Mouse (Mus musculus) CH12.LX (cell line): Measurements from ENCODE around the gene Cd33. TPM values are rescaled to one million over a fixed set of nuclear protein-coding genes. Genes with fewer than 3 reads are reported as not detected.

Experiments
- DNase-seq: peaks from one replicate; pipeline ENCODE4 v3.0.0-alpha.2; 2013; ENCODE audit errors: extremely low read depth
- H3K27ac ChIP-seq: 2 replicates; pipeline ENCODE4 v1.5.1; 2012; ENCODE audit warnings: low read depth, mild to moderate bottlenecking, control low read depth, moderate library complexity; ENCODE audit not compliant: insufficient read depth
- H3K27me3 ChIP-seq: replicated peaks from 2 replicates; pipeline ENCODE3; 2012; ENCODE audit warnings: inconsistent platforms
- H3K36me3 ChIP-seq, 2 experiments: replicated peaks in 1 of 2; 2 replicates each; pipeline versions ENCODE3 to v1.6.1; 2012; ENCODE audit warnings: inconsistent platforms in 1 of 2, low read length in 1 of 2, mild to moderate bottlenecking in 1 of 2, mixed read lengths in 1 of 2, moderate library complexity in 1 of 2; ENCODE audit not compliant: control insufficient read depth in 1 of 2, insufficient read depth in 1 of 2
- H3K4me1 ChIP-seq, 2 experiments: 2 replicates each; pipeline ENCODE4 v1.6.1; 2012; ENCODE audit warnings: inconsistent platforms in 1 of 2, moderate library complexity in 1 of 2; ENCODE audit not compliant: insufficient read depth in 2 of 2, control insufficient read depth in 1 of 2
- H3K4me2 ChIP-seq: 2 replicates; pipeline ENCODE4 v1.6.1; 2012; ENCODE audit warnings: low read depth, mild to moderate bottlenecking, control low read depth; ENCODE audit not compliant: poor library complexity, insufficient read depth, severe bottlenecking
- H3K4me3 ChIP-seq, 3 experiments: fragments of 150-350 bp in 1 of 3; sonication (generic) in 1 of 3; replicated peaks in 1 of 3; 2 replicates each; pipeline versions ENCODE3 to v1.5.1; 2011 to 2012; ENCODE audit warnings: low read depth in 2 of 3, low read length in 2 of 3, mild to moderate bottlenecking in 2 of 3, moderate library complexity in 2 of 3, control low read depth in 1 of 3, improper control_type of control experiment in 1 of 3, inconsistent platforms in 1 of 3, mixed read lengths in 1 of 3; ENCODE audit not compliant: poor library complexity in 1 of 3
- H3K79me2 ChIP-seq: replicated peaks from 2 replicates; pipeline ENCODE4 v1.6.1; 2012; ENCODE audit warnings: mild to moderate bottlenecking, moderate library complexity; ENCODE audit not compliant: control insufficient read depth, poor library complexity, insufficient read depth, severe bottlenecking; ENCODE audit errors: extremely low read depth
- H3K9ac ChIP-seq: 2 replicates; pipeline ENCODE4 v1.6.1; 2012; ENCODE audit warnings: low read depth, mild to moderate bottlenecking, control low read depth, moderate library complexity; ENCODE audit not compliant: insufficient read depth
- H3K9me3 ChIP-seq: replicated peaks from 2 replicates; pipeline ENCODE3; 2012; ENCODE audit warnings: low read length, inconsistent platforms, mixed read lengths
- CHD1 ChIP-seq: IDR thresholded peaks from 2 replicates; pipeline ENCODE4 v1.6.1; 2012; ENCODE audit warnings: low read depth, low read length, improper control_type of control experiment, inconsistent platforms
- E2F4 ChIP-seq: IDR thresholded peaks from 2 replicates; pipeline ENCODE4 v1.6.1; 2011; ENCODE audit warnings: low read depth, low read length, improper control_type of control experiment; ENCODE audit not compliant: insufficient replicate concordance
- HCFC1 ChIP-seq: IDR thresholded peaks from 2 replicates; pipeline ENCODE4 v1.6.1; 2012; ENCODE audit warnings: low read depth, mild to moderate bottlenecking, inconsistent platforms, low read length, improper control_type of control experiment
- JUN ChIP-seq: IDR thresholded peaks from 2 replicates; pipeline ENCODE4 v1.6.1; 2011; ENCODE audit warnings: low read depth, mild to moderate bottlenecking, low read length, improper control_type of control experiment, moderate library complexity; ENCODE audit not compliant: insufficient read depth
- MAFK ChIP-seq: IDR thresholded peaks from 2 replicates; pipeline ENCODE4 v1.6.1; 2011; ENCODE audit warnings: low read length, improper control_type of control experiment; ENCODE audit not compliant: insufficient replicate concordance
- MAX ChIP-seq: IDR thresholded peaks from 2 replicates; pipeline ENCODE4 v1.6.1; 2011; ENCODE audit warnings: low read length, improper control_type of control experiment
- PAX5 ChIP-seq: IDR thresholded peaks from 2 replicates; pipeline ENCODE4 v1.6.1; 2012; ENCODE audit warnings: low read length, inconsistent platforms, mixed read lengths
- RAD21 ChIP-seq: IDR thresholded peaks from 2 replicates; pipeline ENCODE4 v1.6.1; 2011; ENCODE audit warnings: low read depth, mild to moderate bottlenecking, low read length, improper control_type of control experiment, moderate library complexity
- RCOR1 ChIP-seq: conservative IDR thresholded peaks from 2 replicates; pipeline ENCODE4 v1.6.1; 2012; ENCODE audit warnings: low read depth, mild to moderate bottlenecking, inconsistent platforms, low read length, improper control_type of control experiment
- SMC3 ChIP-seq: IDR thresholded peaks from 2 replicates; pipeline ENCODE4 v1.6.1; 2011; ENCODE audit warnings: low read depth, low read length, improper control_type of control experiment
- TBP ChIP-seq: conservative IDR thresholded peaks from 2 replicates; pipeline ENCODE4 v1.6.1; 2011; ENCODE audit warnings: low read depth, low read length, improper control_type of control experiment
- UBTF ChIP-seq: IDR thresholded peaks from 2 replicates; pipeline ENCODE4 v1.6.1; 2012; ENCODE audit warnings: low read depth, mild to moderate bottlenecking, inconsistent platforms, low read length, improper control_type of control experiment, moderate library complexity
- dilution Hi-C: fragments of 300-500 bp; cut with MboI; formaldehyde crosslinking; loops from 2 replicates; pipeline ENCODE4 v1.14.3; 2020; ENCODE audit warnings: low sequenced_read_pairs; ENCODE audit not compliant: extremely low pct_unique_long_range_greater_than_20kb, extremely low pct_ligation_motif_present
- in situ Hi-C: fragments of 300-500 bp; cut with MboI; formaldehyde crosslinking; loops from 3 replicates; pipeline ENCODE4 v1.14.3; 2019; ENCODE audit warnings: low sequenced_read_pairs, low pct_ligation_motif_present, low pct_unique_long_range_greater_than_20kb, mixed read lengths
- polyA plus RNA-seq: library from polyadenylated mRNA; unstranded; fragments of >175 nt; gene quantifications from 2 replicates; pipeline ENCODE4 v1.2.1, GENCODE M21; 2012; ENCODE audit warnings: low read depth; ENCODE audit not compliant: insufficient read length
- total RNA-seq, 2 experiments: library from RNA; depleted of rRNA; stranded (reverse); fragments of 300-350 nt in 1 of 2; fragments of >200 nt in 1 of 2; gene quantifications; 2 replicates each; pipeline ENCODE4 v1.2.3; 2012 to 2014

The Cd33 gene
- total and polyA plus RNA-seq, 3 experiments: 0.08 to 0.40 (median 0.09) TPM

GRCm38 (mm10) chr7:43518341-43518740 lies 25.9 kb downstream of the Cd33 start:
- Histone ChIP-seq H3K4me3 (no peak overlapping the region), H3K9me3 (no peaks in the 10 kb centered on the region), H3K4me1 (no peaks in the 10 kb centered on the region), H3K27me3 (no peaks in the 10 kb centered on the region), H3K4me2 (no peak overlapping the region), H3K27ac (no peak overlapping the region), H3K79me2 (no peaks in the 10 kb centered on the region), H3K36me3 (no peaks in the 10 kb centered on the region), H3K9ac (no peak overlapping the region)
- dilution Hi-C loops (no loop called here), in situ Hi-C loops (no loop called here)
- no peak for DNase-seq
- no peak for TF ChIP-seq UBTF

DNA sequence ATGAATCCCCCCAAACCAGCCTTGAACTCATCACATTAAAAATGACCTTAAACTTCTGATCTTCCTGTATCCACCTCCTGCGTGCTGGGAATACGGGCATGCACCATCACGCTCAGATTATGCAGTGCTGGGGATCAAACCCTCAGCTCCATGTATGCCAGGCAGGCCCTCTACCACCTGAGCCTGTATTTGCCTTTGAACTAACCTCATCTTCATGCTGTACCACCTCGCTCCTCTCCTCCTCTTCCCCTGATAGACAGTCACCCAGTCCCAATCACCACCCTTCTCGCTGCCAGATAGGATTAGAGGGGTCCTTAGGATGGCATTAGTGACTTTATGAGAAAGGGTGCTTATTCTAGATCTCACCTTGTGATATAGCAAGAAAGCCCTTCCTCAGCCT lies 29.2 kb downstream of the Cd33 start:
- Histone ChIP-seq H3K36me3 (no peaks in the 10 kb centered on the region), H3K27ac (no peak overlapping the region), H3K4me3 (no peak overlapping the region), H3K4me1 (peaks cover 2 to 12% of the 10 kb centered on the region in 2 experiments; a peak in 2 of 4 replicates), H3K27me3 (no peaks in the 10 kb centered on the region), H3K9ac (no peak overlapping the region), H3K79me2 (no peaks in the 10 kb centered on the region), H3K9me3 (no peaks in the 10 kb centered on the region), H3K4me2 (no peak overlapping the region)
- no peak for DNase-seq
- in situ Hi-C loops (no loop called here), dilution Hi-C loops (no loop called here)
- TF ChIP-seq HCFC1: no peak
- no peak for TF ChIP-seq MAFK
- no peak for TF ChIP-seq RAD21
- no peak for TF ChIP-seq TBP
- TF ChIP-seq SMC3: no peak
- TF ChIP-seq E2F4: no peak
- TF ChIP-seq PAX5: no peak
- TF ChIP-seq CHD1: no peak

DNA sequence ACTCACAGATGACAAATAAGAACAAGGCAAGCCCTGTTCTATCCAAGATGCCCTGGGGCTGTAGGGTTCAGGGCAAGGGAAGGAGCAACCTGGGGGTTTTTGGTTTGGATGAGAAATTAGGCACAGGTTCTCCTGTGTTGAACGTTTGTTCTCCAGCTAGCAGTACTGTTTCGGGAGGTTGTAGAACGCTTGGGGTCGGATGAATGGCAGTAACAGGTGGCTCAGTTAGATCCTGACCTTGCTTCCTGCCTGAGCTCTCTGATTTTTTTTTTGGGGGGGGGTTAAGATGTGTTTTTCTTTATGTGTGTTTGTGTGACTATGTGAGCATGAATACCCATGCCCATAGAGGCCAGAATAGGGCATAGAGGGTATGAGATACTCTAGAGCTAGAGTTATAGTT lies 31.7 kb downstream of the Cd33 start:
- in situ Hi-C loops: no loop called here
- H3K36me3 ChIP-seq: no peaks in the 10 kb centered on the region
- H3K79me2 ChIP-seq: no peaks in the 10 kb centered on the region
- dilution Hi-C loops: no loop called here
- H3K27ac ChIP-seq: no peak overlapping the region
- no peak overlapping the region for H3K9ac ChIP-seq
- no peaks in the 10 kb centered on the region for H3K9me3 ChIP-seq
- peaks cover 2 to 12% of the 10 kb centered on the region in 2 experiments; a peak in 2 of 4 replicates for H3K4me1 ChIP-seq
- TF ChIP-seq JUN (no peak), MAX (no peak), RCOR1 (no peak), HCFC1 (no peak), PAX5 (no peak)
- no peak for DNase-seq
- H3K4me2 ChIP-seq: no peak overlapping the region
- peaks cover 8% of the 10 kb centered on the region for H3K27me3 ChIP-seq
- no peak overlapping the region for H3K4me3 ChIP-seq
